Mouse (Mus musculus): ENCODE data around the gene N4bp2.
"Not testable (repeated sequence)": the region's sequence is repeated elsewhere in the genome, so short reads cannot be mapped to it uniquely, and the experiment has no call there.

N4bp2 gene

GRCm38 (mm10) chr5:65763916-65764785 is 830 bp downstream of the N4bp2 start:
- peak; percentile 86 for DNase-seq (ENCODE audit: low read depth, low spot score)

- DNase-seq (ENCODE audit: low read depth, low spot score) = peak; percentile 93
Observed at GRCm38 (mm10) chr5:65764786-65765634, 1.7 kb downstream of the N4bp2 start.

DNA sequence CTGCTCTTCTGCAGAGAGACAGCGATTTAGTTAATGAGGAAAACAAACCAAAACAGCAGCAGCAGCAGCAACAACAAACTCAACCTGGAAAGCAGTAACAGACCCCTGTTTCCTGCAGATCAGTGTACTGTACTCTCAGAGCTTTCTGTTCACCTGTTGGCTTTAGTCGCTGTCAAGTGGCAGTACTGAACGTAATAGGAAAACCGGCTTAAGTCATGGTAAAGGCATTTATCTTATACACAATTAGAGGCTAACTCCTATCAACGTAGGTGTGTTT is 2.3 kb downstream of the N4bp2 start:
- peak; percentile 26 for DNase-seq (ENCODE audit: low read depth, low spot score)

DNA sequence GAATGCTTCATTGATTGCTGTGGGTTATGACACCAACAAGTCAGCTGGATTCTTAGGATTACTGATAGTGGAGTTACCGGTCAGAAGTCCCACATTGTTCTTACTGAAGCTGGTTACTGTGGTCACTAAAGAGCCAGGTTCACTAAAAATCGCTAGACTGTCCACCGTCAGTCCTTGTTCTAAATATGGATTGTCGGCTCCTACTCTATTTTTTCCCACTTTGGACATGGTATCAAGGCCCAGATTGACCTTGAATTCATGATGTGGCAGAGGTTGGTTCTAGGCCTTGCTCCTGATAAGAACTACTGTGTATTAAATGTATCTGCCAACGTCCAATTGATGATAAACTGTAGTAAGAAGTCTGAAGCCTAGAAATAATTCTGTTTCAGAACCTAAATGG is 4.7 kb downstream of the N4bp2 start:
- no peak for DNase-seq (ENCODE audit: low read depth, low spot score)

DNA sequence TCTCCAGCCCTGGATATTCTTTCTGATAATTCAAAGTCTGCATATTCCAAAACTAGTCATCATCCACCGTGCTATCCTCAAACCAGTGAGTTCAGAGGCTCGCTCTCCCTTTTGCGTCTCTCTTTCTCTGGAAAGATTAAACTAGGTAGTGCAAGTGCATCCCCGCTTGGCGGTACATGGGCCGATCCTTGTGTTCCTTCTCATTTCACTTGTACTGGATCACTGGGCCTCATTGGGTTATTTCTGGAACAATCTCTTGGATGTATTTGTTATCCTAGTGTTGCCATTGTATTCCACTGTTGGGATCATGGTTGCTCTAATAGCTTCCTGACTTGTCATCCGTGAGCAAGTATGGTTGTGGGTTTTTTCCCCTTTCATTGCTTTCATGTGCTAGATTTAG is 6.7 kb downstream of the N4bp2 start:
- DNase-seq (ENCODE audit: low read depth, low spot score) = no peak

DNA sequence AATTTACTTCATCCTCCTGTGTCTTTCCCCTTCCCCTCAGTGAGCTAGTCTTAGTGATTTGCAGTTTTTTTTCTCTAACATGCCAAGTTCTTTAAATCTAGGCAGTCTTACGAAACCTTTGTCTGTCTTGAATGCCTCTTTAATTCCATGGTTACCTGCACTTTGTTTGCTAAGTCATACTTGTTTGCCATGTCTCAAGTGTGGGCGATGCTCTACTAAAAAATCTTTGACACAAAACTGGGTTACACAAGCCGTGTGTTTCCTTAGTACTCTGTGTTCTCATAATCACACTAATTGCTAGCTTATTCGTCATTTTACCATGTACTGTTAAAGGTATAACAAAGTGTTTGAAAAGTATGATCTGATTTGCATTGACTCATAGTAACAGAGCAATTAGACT is 7.2 kb downstream of the N4bp2 start:
- DNase-seq (ENCODE audit: low read depth, low spot score) = no peak

DNA sequence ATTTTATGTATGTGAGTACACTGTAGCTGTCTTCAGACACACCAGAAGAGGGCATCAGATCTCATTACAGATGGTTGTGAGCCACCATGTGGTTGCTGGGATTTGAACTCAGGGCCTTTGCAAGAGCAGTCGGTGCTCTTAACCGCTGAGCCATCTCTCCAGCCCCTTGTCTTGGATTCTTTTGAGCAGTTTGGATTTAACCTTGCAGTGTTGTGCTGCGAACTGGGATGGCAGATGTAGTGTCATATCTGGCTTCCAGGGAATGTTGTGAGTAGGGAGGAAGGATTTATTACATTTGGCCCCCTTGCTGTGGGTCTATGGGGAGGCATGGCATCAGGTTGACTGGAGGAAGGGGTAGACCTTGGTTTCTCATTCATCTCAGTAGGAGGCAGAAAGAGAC is 10.6 kb downstream of the N4bp2 start:
- DNase-seq (ENCODE audit: low read depth, low spot score) = not testable (repeated sequence)

- DNase-seq (ENCODE audit: low read depth, low spot score) = no peak
Observed at GRCm38 (mm10) chr5:65776166-65776565, 12.8 kb downstream of the N4bp2 start.

DNA sequence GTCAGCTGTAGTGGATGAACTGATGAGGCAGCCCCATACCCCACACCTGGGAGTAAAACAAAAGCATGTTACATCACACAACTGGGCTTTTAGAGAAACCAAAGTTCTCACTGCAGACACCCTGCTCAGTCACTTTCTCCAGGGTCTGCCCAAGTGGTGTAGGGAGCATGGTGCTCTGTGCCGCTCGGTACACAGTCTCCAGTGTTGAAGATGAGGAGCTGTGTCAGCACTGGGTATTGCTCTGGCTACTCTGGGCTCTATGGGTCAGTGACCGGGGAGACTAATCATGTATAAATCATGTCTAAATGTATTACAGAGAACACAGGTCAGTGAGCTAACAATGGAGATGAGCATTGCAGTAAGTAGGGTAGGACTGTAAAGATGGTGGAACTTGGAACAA is 13.6 kb downstream of the N4bp2 start:
- no peak for DNase-seq (ENCODE audit: low read depth, low spot score)

DNA sequence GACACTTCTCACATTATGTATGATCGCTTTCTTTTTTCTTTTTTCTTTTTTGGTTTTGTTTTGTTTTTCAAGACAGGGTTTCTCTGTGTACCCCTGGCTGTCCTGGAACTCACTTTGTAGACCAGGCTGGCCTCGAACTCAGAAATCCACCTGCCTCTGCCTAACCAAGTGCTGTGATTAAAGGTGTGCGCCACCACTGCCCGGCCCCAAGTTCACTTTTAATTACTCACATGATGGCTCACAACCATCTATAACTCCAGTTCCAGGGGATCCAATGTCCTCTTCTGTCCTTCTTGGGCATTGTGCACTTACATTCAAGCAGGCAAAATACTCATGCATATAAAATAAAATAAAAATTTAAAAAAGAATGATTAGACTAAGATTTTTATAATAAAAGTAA is 15.7 kb downstream of the N4bp2 start:
- DNase-seq (ENCODE audit: low read depth, low spot score) = not testable (repeated sequence)

DNA sequence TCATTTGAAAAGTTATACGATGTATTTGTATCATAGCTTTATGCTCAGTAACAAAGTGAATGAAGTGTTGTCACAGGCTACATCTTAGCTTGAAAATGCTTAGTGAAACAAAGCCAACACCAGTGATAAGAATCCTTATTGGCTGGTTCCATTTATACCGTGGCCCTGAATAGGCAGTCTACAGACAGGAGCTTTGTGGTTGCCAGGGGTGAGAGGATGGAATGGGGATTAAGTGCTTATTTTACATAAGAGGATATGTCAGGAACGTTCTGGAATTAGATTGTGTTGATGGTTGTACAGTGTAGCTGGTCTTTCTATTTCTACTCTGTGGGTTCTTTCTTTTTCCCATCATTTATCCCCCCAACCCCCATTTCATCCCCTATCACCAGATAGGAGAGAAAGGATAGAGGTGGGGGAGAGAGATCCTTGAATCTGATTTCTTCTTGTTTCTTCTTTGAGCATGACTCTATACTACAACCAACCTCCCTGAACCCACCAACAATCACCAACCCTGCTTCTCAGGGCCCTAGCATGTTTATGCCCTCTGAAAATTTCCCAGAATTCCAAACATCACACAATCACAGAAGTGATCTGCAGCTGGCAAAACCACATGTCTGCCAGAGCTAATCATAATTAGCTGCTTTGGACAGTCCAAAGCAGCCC is 16.2 kb downstream of the N4bp2 start:
- DNase-seq (ENCODE audit: low read depth, low spot score) = no peak

GRCm38 (mm10) chr5:65781147-65781715 is 17.9 kb downstream of the N4bp2 start:
- DNase-seq (ENCODE audit: low read depth, low spot score) = no peak

DNA sequence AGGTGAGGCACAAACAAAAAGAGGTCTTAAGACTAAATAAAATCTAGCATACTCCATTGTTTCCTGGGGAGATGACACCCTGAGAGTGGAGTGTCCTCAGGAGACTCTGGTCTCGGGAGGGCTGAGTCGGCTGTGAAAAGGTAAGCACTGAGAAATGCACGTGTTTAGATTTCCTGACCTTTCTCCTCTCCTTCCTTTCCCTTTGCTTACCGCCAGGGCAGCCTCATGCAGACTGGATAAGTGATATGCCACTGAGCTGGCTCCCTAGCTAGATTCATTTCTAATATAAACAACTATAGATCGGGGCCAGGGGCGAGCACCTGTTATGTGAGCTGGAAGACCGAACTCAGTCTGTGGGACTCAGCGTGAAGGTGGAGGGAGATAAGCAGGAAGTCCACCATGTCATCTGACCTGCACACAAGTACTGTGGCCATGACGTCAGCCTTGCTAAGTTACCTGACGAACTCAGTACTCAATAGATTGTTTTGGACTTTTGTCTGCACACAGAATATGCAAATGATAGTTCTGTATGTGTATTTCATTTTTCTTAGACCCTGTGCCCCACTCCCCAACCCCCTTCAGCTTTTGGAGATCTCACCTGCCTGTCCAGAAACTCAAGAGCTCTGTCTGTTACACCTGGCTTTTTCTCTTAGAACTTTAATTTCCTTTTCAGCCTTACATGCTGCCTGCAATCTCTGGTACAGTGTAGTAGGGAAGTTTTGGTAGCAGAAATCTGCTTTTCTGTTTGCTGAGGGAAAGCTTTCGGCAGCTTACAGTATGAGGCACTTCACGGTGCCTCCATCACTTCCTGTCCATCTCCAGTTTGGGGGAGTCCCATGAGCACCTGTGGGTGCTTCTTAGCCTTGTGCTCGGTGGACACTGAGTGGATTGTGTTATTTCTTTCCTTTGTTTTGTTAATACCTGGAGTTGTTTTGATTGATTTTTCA is 18.7 kb downstream of the N4bp2 start:
- no peak for DNase-seq (ENCODE audit: low read depth, low spot score)

DNA sequence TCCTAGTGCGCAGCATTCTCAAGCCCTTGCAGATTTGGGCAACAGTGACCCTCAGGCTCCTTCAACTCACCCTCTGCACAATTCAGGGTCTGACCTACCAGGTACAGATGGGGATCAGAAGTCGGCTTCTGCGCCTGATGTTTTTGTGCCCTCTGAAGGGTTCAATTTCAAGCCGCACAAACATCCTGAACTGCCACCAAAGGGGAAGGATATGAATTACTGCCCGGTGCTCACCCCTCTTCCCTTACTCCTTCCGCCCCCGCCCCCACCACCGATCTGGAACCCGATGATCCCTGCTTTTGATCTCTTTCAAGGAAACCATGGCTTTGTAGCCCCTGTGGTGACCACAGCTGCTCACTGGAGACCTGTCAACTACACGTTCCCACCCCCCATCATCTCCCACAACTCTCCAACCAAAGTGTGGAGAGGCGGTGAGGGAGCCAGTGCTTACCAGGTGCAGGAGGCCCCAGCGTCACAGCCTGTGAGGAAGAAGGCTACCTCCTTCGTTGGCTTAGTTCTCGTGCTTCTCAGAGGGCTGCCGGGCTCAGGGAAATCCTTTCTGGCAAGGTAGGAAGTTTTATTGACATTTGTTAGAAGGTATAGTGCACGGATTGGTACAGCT is 27.4 kb downstream of the N4bp2 start:
- peak; percentile 9 for DNase-seq (ENCODE audit: low read depth, low spot score)

DNA sequence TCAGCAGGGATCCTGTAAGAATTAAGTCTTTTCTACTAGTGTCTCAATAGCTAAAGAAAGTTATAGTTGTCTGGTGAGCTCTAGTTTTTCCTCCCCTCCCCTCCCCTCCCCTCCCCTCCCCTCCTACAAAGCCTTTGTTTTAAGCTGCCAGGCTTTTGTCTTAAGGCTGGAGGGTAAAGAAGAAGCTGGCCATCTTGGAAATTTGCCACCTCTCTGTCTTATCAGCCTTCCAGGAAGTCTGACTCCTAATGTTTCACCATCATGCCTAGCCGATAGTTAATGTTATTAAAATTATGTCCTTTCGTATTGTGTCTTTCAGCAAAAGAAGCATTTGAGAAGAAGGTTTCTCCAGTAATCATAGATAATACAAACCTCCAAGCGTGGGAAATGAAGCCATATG is 30.9 kb downstream of the N4bp2 start:
- DNase-seq (ENCODE audit: low read depth, low spot score) = no peak

DNA sequence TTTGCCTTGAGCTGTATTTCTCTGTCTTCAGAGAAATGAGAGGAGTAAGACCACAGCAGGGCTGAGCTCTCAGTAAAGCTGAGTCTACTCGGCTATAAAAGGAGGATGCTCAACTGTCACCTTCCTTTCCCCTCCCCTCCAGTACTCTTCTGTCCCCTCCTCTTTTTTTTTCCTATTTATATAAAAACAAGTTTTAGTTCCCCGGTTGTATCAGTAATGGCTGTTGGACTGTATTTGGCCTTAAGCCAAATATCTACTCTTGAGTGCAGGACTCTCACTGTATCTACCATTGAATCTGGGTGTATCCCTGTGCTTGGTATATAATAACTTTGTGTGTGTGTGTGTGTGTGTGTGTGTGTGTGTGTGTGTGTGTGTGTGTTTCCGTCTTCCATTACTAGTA is 31.4 kb downstream of the N4bp2 start:
- DNase-seq (ENCODE audit: low read depth, low spot score) = peak; percentile 32

GRCm38 (mm10) chr5:65795293-65795993 is 32.1 kb downstream of the N4bp2 start:
- peak; percentile 62 for DNase-seq (ENCODE audit: low read depth, low spot score)

GRCm38 (mm10) chr5:65795994-65796298 is 32.6 kb downstream of the N4bp2 start:
- DNase-seq (ENCODE audit: low read depth, low spot score) = no peak

DNA sequence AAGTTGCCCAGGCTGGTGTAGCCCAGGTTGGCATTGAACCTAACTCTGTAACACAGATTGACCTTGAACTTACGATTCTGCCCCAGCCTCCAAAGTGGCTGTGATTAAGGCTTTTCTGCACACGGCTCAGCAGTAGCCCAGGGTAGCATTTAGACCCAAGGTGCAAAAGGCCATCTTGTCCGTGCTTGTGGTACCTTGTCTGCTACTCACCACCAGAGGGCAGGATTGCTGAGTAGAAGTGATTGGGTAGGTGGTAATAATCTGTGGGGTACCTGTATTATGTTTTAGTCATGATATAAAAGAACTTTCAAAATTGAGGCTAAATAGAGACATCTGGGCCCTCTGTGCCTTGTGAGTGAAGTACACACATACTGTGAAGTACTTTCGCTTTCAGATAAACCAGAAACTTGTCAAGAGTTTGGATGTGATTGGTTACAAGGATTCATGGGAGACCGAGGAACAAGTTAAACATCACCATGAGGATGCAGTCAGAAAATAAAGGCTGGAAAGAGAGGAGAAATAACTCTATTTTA is 60.3 kb downstream of the N4bp2 start:
- DNase-seq (ENCODE audit: low read depth, low spot score) = peak; percentile 73

GRCm38 (mm10) chr5:65826476-65826875 is 63.2 kb downstream of the N4bp2 start:
- peak; percentile 30 for DNase-seq (ENCODE audit: low read depth, low spot score)
